Mouse (Mus musculus): ENCODE data around the gene A930017K11Rik. TPM values are rescaled to one million over a fixed set of nuclear protein-coding genes. Genes with fewer than 3 reads are reported as not detected.

The A930017K11Rik gene
- polyA plus RNA-seq (2014; fragmentation: Illumina TruSeq; extraction: RNeasy Lipid Tissue Mini Kit (QIAGEN cat#74804); ENCODE audit: low read depth, low replicate concordance): not detected

DNA sequence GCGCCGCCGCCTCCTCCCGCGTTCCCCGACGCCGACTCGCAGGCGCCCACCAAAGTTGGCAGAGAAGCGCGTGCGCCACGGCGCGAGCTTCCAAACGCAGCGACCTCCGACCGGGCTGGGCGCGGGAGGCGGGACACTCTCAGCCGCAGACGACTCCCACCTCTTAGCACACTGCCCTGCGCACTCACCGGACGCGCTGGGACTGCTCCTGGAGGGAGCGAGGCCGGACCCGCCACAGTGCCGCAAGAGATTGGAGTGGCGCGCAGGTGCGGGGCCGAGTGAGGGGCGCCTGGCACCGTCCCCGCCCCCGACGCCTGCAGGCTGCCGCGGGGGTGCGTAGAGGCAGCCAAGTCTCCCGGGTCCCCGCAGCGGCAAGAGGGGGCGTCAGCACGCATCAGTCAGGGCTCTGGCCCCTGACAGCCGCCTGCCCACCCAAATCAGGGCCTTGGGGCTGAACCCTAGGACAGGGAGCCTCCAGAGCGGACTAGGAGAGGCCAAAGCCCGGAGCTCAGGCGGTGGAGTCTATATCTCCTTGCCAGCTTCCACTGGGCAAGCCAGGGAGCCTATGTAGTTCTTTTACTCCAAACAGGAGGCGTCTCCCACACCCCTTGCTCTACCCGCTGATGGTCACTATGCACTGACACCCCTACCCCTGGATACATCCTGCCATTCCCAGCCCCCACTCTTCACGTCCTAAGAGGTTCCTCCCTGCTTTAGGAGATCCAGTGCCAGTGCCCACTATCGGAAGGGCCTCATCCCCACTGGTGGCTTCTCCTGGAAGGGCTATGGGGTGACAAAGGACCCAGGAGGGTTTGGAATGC, at the start of gene A930017K11Rik:
TSS of gene A930017K11Rik (minus strand) at position 763 of the 821 bp plus-strand sequence.

DNA sequence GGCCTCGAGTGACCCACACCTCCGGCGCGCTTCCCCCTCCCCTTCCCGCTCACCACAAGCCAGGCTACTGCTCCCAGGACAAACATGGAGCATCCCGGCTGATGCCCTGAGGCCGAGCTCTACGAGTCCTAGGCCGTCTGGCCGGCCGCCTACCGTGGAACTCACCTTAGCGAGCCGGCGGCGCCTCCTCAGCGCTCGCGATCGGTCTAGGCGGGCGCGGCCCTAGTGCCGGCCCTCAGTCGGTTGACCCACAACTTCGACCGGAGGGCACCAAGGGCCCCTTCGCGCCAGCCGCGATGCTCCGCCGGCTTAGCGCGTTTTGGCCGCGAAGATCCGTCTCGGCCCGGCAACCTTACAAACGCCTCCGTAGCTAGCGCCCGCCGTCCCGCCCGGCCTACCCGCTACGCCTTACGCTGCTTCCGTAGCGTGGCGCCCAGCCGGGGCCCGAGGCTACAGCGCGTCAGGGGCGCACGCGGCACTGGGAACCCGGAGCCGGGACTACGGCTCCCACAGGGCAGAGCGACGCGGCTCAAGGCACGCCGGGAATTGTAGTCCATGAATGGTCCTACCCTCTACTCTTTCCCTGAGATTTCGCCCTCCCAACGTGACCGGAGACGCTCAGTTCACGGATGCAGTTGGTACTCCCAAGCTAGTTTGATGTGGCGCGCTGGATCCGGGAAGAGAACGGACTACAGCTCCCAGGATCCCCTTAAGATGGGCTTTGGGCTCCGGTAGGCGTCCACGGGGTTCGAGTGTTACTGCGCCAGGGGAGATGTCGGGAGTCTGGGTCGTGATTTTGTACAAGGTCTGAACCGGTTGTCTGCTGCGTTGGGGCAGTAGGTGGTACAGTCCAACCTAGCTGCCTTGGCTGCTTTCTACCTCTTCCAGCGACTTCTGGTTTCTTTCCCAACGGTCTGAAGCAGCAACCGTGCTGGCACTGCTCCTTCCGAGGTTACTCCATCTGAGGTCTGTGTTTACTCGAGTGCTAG, 33.2 kb upstream of the A930017K11Rik start, which contains the start of gene Capn15:
TSS of gene Capn15 (minus strand) at position 491 of the 989 bp plus-strand sequence.

DNA sequence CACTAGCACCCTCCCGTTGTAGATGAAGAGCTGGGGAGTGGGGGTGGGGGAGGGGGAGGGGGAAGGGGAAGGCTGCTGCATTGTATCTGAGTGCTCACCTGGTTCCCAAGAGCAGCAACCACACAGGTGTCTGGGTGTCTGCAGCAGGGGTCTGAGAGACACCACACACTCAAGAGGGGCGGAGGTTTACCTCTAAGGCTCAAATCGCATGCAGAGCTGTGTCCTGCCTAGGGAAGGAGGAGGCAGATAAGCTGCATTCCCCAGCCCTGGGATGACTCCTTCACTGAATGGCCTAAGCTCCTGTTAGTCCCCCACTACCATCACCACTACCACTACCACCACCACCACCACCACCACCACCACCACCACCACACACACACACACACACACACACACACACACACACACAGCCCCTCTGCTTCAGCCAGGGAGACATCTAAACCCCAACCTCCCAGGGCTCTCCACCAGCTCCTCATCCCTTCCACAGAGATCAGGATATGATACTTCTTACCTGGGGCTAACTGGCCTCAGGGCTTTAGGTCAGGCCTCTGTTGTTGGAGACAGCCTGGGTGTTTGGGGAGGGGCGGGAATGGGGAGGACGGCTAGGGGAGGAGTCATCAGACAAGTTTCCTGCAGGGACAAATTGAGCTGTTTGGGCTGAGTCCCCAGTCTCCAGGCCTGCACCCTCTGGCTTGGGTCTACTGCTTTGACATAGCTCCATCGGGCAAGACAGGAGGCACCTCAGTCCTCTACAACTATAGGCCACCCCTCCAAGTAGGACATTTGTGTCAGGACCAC, 7.8 kb downstream of the A930017K11Rik start, which contains the start of the genes Pigq and Nhlrc4:
TSS of gene Pigq (minus strand) at position 571 of the 798 bp plus-strand sequence.
TSS of gene Nhlrc4 (minus strand) at position 596 of the 798 bp plus-strand sequence.

DNA sequence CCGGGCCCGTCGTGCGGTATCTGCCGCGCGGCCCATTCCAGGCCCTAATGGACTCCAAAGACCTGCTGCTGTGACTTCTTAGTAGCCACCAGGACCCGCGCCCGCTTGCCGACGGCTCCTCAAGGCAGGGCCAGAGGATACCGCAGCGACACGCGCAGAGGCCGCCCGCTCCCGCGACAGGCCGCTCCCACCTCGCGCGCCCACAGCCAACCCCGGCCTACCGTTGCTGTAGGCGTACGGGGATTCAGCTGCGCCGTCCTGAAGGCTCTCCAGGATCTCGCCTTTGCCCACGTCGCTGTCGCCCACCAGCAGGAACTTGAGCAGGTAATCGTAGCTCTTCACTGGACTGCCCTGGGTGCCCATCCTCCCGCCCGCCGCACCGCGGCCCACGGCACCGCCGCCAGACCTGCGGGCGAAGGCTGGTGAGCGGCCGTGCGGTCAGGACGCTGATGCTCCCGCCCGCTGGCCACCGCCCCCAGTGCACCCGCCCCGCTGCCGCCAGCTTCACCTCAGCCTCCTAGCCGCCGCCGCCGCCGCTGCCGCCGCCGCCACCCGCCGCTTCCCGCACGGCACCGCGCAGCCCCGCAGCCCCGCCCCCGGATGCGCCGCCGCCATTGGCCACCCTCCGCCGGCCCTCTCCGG, 33.1 kb downstream of the A930017K11Rik start, which contains the start of gene Rab40c:
TSS of gene Rab40c (minus strand) at position 584 of the 642 bp plus-strand sequence.

Other genes starting within 250 kb of the A930017K11Rik start
- gene Gng13, start 235.4 kb downstream of the A930017K11Rik start, polyA plus RNA-seq (2014; fragmentation: Illumina TruSeq; extraction: RNeasy Lipid Tissue Mini Kit (QIAGEN cat#74804); ENCODE audit: low read depth, low replicate concordance): not detected
- not detected for gene Chtf18, start 225.1 kb downstream of the A930017K11Rik start, polyA plus RNA-seq (2014; fragmentation: Illumina TruSeq; extraction: RNeasy Lipid Tissue Mini Kit (QIAGEN cat#74804); ENCODE audit: low read depth, low replicate concordance)
- not detected for gene Rpusd1, start 224.9 kb downstream of the A930017K11Rik start, polyA plus RNA-seq (2014; fragmentation: Illumina TruSeq; extraction: RNeasy Lipid Tissue Mini Kit (QIAGEN cat#74804); ENCODE audit: low read depth, low replicate concordance)
- not detected for gene Mslnl, start 216.5 kb downstream of the A930017K11Rik start, polyA plus RNA-seq (2014; fragmentation: Illumina TruSeq; extraction: RNeasy Lipid Tissue Mini Kit (QIAGEN cat#74804); ENCODE audit: low read depth, low replicate concordance)
- 0.41 TPM for gene Msln, start 198.2 kb downstream of the A930017K11Rik start, polyA plus RNA-seq (2014; fragmentation: Illumina TruSeq; extraction: RNeasy Lipid Tissue Mini Kit (QIAGEN cat#74804); ENCODE audit: low read depth, low replicate concordance)
- gene Narfl, start 178.8 kb downstream of the A930017K11Rik start, polyA plus RNA-seq (2014; fragmentation: Illumina TruSeq; extraction: RNeasy Lipid Tissue Mini Kit (QIAGEN cat#74804); ENCODE audit: low read depth, low replicate concordance): 1.5 TPM
- gene Haghl, start 166.9 kb downstream of the A930017K11Rik start, polyA plus RNA-seq (2014; fragmentation: Illumina TruSeq; extraction: RNeasy Lipid Tissue Mini Kit (QIAGEN cat#74804); ENCODE audit: low read depth, low replicate concordance): not detected
- not detected for gene Ccdc78, start 166.0 kb downstream of the A930017K11Rik start, polyA plus RNA-seq (2014; fragmentation: Illumina TruSeq; extraction: RNeasy Lipid Tissue Mini Kit (QIAGEN cat#74804); ENCODE audit: low read depth, low replicate concordance)
- gene Fam173a, start 159.7 kb downstream of the A930017K11Rik start, polyA plus RNA-seq (2014; fragmentation: Illumina TruSeq; extraction: RNeasy Lipid Tissue Mini Kit (QIAGEN cat#74804); ENCODE audit: low read depth, low replicate concordance): 0.38 TPM
- gene AC134908.4, start 156.9 kb downstream of the A930017K11Rik start, polyA plus RNA-seq (2014; fragmentation: Illumina TruSeq; extraction: RNeasy Lipid Tissue Mini Kit (QIAGEN cat#74804); ENCODE audit: low read depth, low replicate concordance): not detected
- gene Metrn, start 155.4 kb downstream of the A930017K11Rik start, polyA plus RNA-seq (2014; fragmentation: Illumina TruSeq; extraction: RNeasy Lipid Tissue Mini Kit (QIAGEN cat#74804); ENCODE audit: low read depth, low replicate concordance): not detected
- gene Fbxl16, start 143.5 kb downstream of the A930017K11Rik start, polyA plus RNA-seq (2014; fragmentation: Illumina TruSeq; extraction: RNeasy Lipid Tissue Mini Kit (QIAGEN cat#74804); ENCODE audit: low read depth, low replicate concordance): 1.4 TPM
- 0.76 TPM for gene Wdr24, start 128.9 kb downstream of the A930017K11Rik start, polyA plus RNA-seq (2014; fragmentation: Illumina TruSeq; extraction: RNeasy Lipid Tissue Mini Kit (QIAGEN cat#74804); ENCODE audit: low read depth, low replicate concordance)
- gene Jmjd8, start 123.7 kb downstream of the A930017K11Rik start, polyA plus RNA-seq (2014; fragmentation: Illumina TruSeq; extraction: RNeasy Lipid Tissue Mini Kit (QIAGEN cat#74804); ENCODE audit: low read depth, low replicate concordance): 3.4 TPM
- 7.7 TPM for gene Stub1, start 119.2 kb downstream of the A930017K11Rik start, polyA plus RNA-seq (2014; fragmentation: Illumina TruSeq; extraction: RNeasy Lipid Tissue Mini Kit (QIAGEN cat#74804); ENCODE audit: low read depth, low replicate concordance)
- gene Rhbdl1, start 115.3 kb downstream of the A930017K11Rik start, polyA plus RNA-seq (2014; fragmentation: Illumina TruSeq; extraction: RNeasy Lipid Tissue Mini Kit (QIAGEN cat#74804); ENCODE audit: low read depth, low replicate concordance): not detected
- gene Gm20683, start 110.8 kb downstream of the A930017K11Rik start, polyA plus RNA-seq (2014; fragmentation: Illumina TruSeq; extraction: RNeasy Lipid Tissue Mini Kit (QIAGEN cat#74804); ENCODE audit: low read depth, low replicate concordance): not detected
- 18.0 TPM for gene Rhot2, start 107.7 kb downstream of the A930017K11Rik start, polyA plus RNA-seq (2014; fragmentation: Illumina TruSeq; extraction: RNeasy Lipid Tissue Mini Kit (QIAGEN cat#74804); ENCODE audit: low read depth, low replicate concordance)
- 1.8 TPM for gene Wdr90, start 91.1 kb downstream of the A930017K11Rik start, polyA plus RNA-seq (2014; fragmentation: Illumina TruSeq; extraction: RNeasy Lipid Tissue Mini Kit (QIAGEN cat#74804); ENCODE audit: low read depth, low replicate concordance)
- not detected for gene Mcrip2, start 83.8 kb downstream of the A930017K11Rik start, polyA plus RNA-seq (2014; fragmentation: Illumina TruSeq; extraction: RNeasy Lipid Tissue Mini Kit (QIAGEN cat#74804); ENCODE audit: low read depth, low replicate concordance)
- gene Mettl26, start 77.5 kb downstream of the A930017K11Rik start, polyA plus RNA-seq (2014; fragmentation: Illumina TruSeq; extraction: RNeasy Lipid Tissue Mini Kit (QIAGEN cat#74804); ENCODE audit: low read depth, low replicate concordance): 15.8 TPM
- gene Wfikkn1, start 71.7 kb downstream of the A930017K11Rik start, polyA plus RNA-seq (2014; fragmentation: Illumina TruSeq; extraction: RNeasy Lipid Tissue Mini Kit (QIAGEN cat#74804); ENCODE audit: low read depth, low replicate concordance): not detected
- gene Rab40c, start 32.8 kb downstream of the A930017K11Rik start, polyA plus RNA-seq (2014; fragmentation: Illumina TruSeq; extraction: RNeasy Lipid Tissue Mini Kit (QIAGEN cat#74804); ENCODE audit: low read depth, low replicate concordance): 1.5 TPM
- 26.7 TPM for gene Pigq, start 7.6 kb downstream of the A930017K11Rik start, polyA plus RNA-seq (2014; fragmentation: Illumina TruSeq; extraction: RNeasy Lipid Tissue Mini Kit (QIAGEN cat#74804); ENCODE audit: low read depth, low replicate concordance)
- not detected for gene Nhlrc4, start 7.6 kb downstream of the A930017K11Rik start, polyA plus RNA-seq (2014; fragmentation: Illumina TruSeq; extraction: RNeasy Lipid Tissue Mini Kit (QIAGEN cat#74804); ENCODE audit: low read depth, low replicate concordance)
- 0.85 TPM for gene Capn15, start 33.2 kb upstream of the A930017K11Rik start, polyA plus RNA-seq (2014; fragmentation: Illumina TruSeq; extraction: RNeasy Lipid Tissue Mini Kit (QIAGEN cat#74804); ENCODE audit: low read depth, low replicate concordance)
- gene Rab11fip3, start 117.0 kb upstream of the A930017K11Rik start, polyA plus RNA-seq (2014; fragmentation: Illumina TruSeq; extraction: RNeasy Lipid Tissue Mini Kit (QIAGEN cat#74804); ENCODE audit: low read depth, low replicate concordance): 2.1 TPM
- gene Decr2, start 137.8 kb upstream of the A930017K11Rik start, polyA plus RNA-seq (2014; fragmentation: Illumina TruSeq; extraction: RNeasy Lipid Tissue Mini Kit (QIAGEN cat#74804); ENCODE audit: low read depth, low replicate concordance): 34.7 TPM
- gene Nme4, start 143.0 kb upstream of the A930017K11Rik start, polyA plus RNA-seq (2014; fragmentation: Illumina TruSeq; extraction: RNeasy Lipid Tissue Mini Kit (QIAGEN cat#74804); ENCODE audit: low read depth, low replicate concordance): not detected
- 12.7 TPM for gene Tmem8, start 160.7 kb upstream of the A930017K11Rik start, polyA plus RNA-seq (2014; fragmentation: Illumina TruSeq; extraction: RNeasy Lipid Tissue Mini Kit (QIAGEN cat#74804); ENCODE audit: low read depth, low replicate concordance)
- gene Mrpl28, start 170.9 kb upstream of the A930017K11Rik start, polyA plus RNA-seq (2014; fragmentation: Illumina TruSeq; extraction: RNeasy Lipid Tissue Mini Kit (QIAGEN cat#74804); ENCODE audit: low read depth, low replicate concordance): 4.6 TPM
- 20.7 TPM for gene Axin1, start 186.1 kb upstream of the A930017K11Rik start, polyA plus RNA-seq (2014; fragmentation: Illumina TruSeq; extraction: RNeasy Lipid Tissue Mini Kit (QIAGEN cat#74804); ENCODE audit: low read depth, low replicate concordance)
- gene Pdia2, start 246.5 kb upstream of the A930017K11Rik start, polyA plus RNA-seq (2014; fragmentation: Illumina TruSeq; extraction: RNeasy Lipid Tissue Mini Kit (QIAGEN cat#74804); ENCODE audit: low read depth, low replicate concordance): not detected